Mouse (Mus musculus): Measurements from ENCODE around the gene Phxr2.

GRCm38 (mm10) chr10:99107964-99108363 lies 18.2 kb downstream of the Phxr2 start, which contains the start of gene Galnt4:
- TF ChIP-seq CTCF (conservative IDR thresholded peaks at IDR 0.05 in 1 of 2, IDR thresholded peaks at IDR 0.05 in 1 of 2; ENCODE audit: low read depth in 2 of 2, low read length in 2 of 2) (peak in 1 of 2 experiments; percentile 56; a peak in 2 of 4 replicates), ZNF384 (IDR thresholded peaks at IDR 0.05; ENCODE audit: low read depth, low read length) (no peak), IRF4 (IDR thresholded peaks at IDR 0.05; ENCODE audit: low read depth, low read length) (peak; percentile 37; the same call in 1 of the 2 replicates)

Data from CH12.LX (cell line).